Mouse (Mus musculus): ENCODE measurements around the gene C87414. TPM values are rescaled to one million over a fixed set of nuclear protein-coding genes. Genes with fewer than 3 reads are reported as not detected.
"Not testable (repeated sequence)": the region's sequence is repeated elsewhere in the genome, so short reads cannot be mapped to it uniquely, and the experiment has no call there.

The C87414 gene
- polyA plus RNA-seq (2011; ENCODE audit: insufficient read length, low read depth, missing spikeins), result not detected in 2 replicates

DNA sequence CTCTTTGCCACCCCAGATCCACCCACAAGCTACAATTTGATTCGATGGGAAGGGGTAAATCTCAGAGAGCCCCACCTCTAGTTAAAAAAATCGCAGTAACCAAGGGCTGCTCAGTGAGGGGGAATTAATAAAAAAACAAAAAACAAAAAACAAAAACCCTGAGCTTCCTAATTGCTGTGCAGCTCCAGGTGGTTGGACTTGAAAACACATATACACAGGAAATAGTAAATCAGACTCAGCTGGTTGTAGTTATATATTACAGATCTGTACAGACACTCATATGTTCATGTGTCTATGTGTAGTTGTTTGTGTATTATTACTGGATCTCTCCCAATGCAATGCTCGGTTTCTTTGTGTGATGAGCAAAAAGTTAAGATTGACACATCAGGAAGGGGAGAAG, at the start of gene C87414:
Gene C87414, minus strand, starts transcription at position 101 of the 400 bp plus-strand sequence.
- H3K27ac ChIP-seq (ENCODE audit: insufficient read depth, low read length); H3K4me1 ChIP-seq (ENCODE audit: control insufficient read depth, insufficient read depth, low read length); H3K4me3 ChIP-seq (ENCODE audit: insufficient read depth, low read length): not testable (repeated sequence)

DNA sequence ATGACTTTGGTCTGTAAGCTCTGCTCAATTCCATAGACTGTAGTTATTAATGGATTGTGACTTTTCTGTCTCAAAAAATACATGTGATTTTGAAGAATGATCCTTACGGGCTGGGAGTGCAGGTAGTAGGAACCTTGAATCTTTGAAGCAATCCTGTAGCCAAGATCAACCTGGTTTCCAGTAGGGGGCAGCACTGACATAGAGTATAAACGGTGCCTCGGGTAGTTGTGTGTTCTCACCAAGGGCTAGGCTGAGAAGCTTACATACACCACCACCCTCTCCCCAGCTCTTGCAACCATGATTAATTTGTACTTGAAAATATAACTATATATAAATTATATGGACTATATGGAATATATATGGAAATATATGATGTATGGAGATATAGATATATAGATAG, 13.3 kb upstream of the C87414 start:
- not testable (repeated sequence) for H3K4me1 ChIP-seq (ENCODE audit: control insufficient read depth, insufficient read depth, low read length); H3K27ac ChIP-seq (ENCODE audit: insufficient read depth, low read length); H3K4me3 ChIP-seq (ENCODE audit: insufficient read depth, low read length)

Other genes with a start within 250 kb of the C87414 start
- not detected in 2 replicates for gene Gm16427, start 131.4 kb downstream of the C87414 start, polyA plus RNA-seq (2011; ENCODE audit: insufficient read length, low read depth, missing spikeins)
- gene Gm7792, start 172.2 kb upstream of the C87414 start, polyA plus RNA-seq (2011; ENCODE audit: insufficient read length, low read depth, missing spikeins), result not detected in 2 replicates